Mouse (Mus musculus): ENCODE measurements around the gene Amn1. TPM values are rescaled to one million over a fixed set of nuclear protein-coding genes. Genes with fewer than 3 reads are reported as not detected.
"Not testable (repeated sequence)": the region's sequence is repeated elsewhere in the genome, so short reads cannot be mapped to it uniquely, and the experiment has no call there.

Gene Amn1
- total RNA-seq, 2 experiments from 2014 or later, result 39.8 to 41.7 TPM

GRCm38 (mm10) chr6:149155031-149155841 is 33.3 kb downstream of the Amn1 start:
- no peak for DNase-seq (ENCODE audit: low spot score in 2 of 2)

GRCm38 (mm10) chr6:149154116-149155030 is 34.1 kb downstream of the Amn1 start:
- DNase-seq (ENCODE audit: low spot score in 2 of 2), result no peak

- no peak for DNase-seq (ENCODE audit: low spot score in 2 of 2)
Measured at GRCm38 (mm10) chr6:149153473-149154115, 34.9 kb downstream of the Amn1 start.

GRCm38 (mm10) chr6:149152119-149152518 is 36.4 kb downstream of the Amn1 start:
- no peak for DNase-seq (ENCODE audit: low spot score in 2 of 2)

- no peak for DNase-seq (ENCODE audit: low spot score in 2 of 2)
Measured at GRCm38 (mm10) chr6:149148436-149149229, 39.9 kb downstream of the Amn1 start.

- no peak for DNase-seq (ENCODE audit: low spot score in 2 of 2)
Measured at GRCm38 (mm10) chr6:149145143-149145542, 43.4 kb downstream of the Amn1 start.

- DNase-seq (ENCODE audit: low spot score in 2 of 2), result peak; percentile 77 to 78
Measured at GRCm38 (mm10) chr6:149141393-149142173, 46.9 kb downstream of the Amn1 start.

GRCm38 (mm10) chr6:149139471-149139870 is 49.0 kb downstream of the Amn1 start, which contains the start of gene Etfbkmt:
TSS of gene Etfbkmt (plus strand) at chr6:149139849.
- DNase-seq (ENCODE audit: low spot score in 2 of 2), result no peak

- no peak for DNase-seq (ENCODE audit: low spot score in 2 of 2)
Measured at GRCm38 (mm10) chr6:149139011-149139410, 49.5 kb downstream of the Amn1 start.

GRCm38 (mm10) chr6:149137936-149138335 is 50.6 kb downstream of the Amn1 start:
- DNase-seq (ENCODE audit: low spot score in 2 of 2), result no peak

- no peak for DNase-seq (ENCODE audit: low spot score in 2 of 2)
Measured at GRCm38 (mm10) chr6:149135631-149136030, 52.9 kb downstream of the Amn1 start.

GRCm38 (mm10) chr6:149134391-149135150 is 53.9 kb downstream of the Amn1 start:
- no peak for DNase-seq (ENCODE audit: low spot score in 2 of 2)

GRCm38 (mm10) chr6:149132311-149133077 is 56.0 kb downstream of the Amn1 start:
- peak; percentile 19 to 32 for DNase-seq (ENCODE audit: low spot score in 2 of 2)

GRCm38 (mm10) chr6:149131111-149131510 is 57.4 kb downstream of the Amn1 start:
- no peak for DNase-seq (ENCODE audit: low spot score in 2 of 2)

GRCm38 (mm10) chr6:149129870-149130269 is 58.6 kb downstream of the Amn1 start, which contains the start of gene Gm10203:
TSS of gene Gm10203 (plus strand) at chr6:149130170.
- not testable (repeated sequence) for DNase-seq (ENCODE audit: low spot score in 2 of 2)

- DNase-seq (ENCODE audit: low spot score in 2 of 2), result peak; percentile 31
Measured at GRCm38 (mm10) chr6:149126675-149127074, 61.8 kb downstream of the Amn1 start.

GRCm38 (mm10) chr6:149123042-149123441 is 65.5 kb downstream of the Amn1 start:
- no peak for DNase-seq (ENCODE audit: low spot score in 2 of 2)

GRCm38 (mm10) chr6:149119853-149120252 is 68.7 kb downstream of the Amn1 start:
- peak; percentile 54 to 68 for DNase-seq (ENCODE audit: low spot score in 2 of 2)
